Mouse (Mus musculus): ENCODE measurements around the gene Wwc1.

Wwc1 gene

GRCm38 (mm10) chr11:35973135-35973534 lies 7.2 kb downstream of the Wwc1 start:
- DNase-seq (ENCODE audit: extremely low read depth, low read depth) = no peak

GRCm38 (mm10) chr11:35972270-35972931 lies 7.9 kb downstream of the Wwc1 start:
- DNase-seq (ENCODE audit: extremely low read depth, low read depth) = no peak

DNA sequence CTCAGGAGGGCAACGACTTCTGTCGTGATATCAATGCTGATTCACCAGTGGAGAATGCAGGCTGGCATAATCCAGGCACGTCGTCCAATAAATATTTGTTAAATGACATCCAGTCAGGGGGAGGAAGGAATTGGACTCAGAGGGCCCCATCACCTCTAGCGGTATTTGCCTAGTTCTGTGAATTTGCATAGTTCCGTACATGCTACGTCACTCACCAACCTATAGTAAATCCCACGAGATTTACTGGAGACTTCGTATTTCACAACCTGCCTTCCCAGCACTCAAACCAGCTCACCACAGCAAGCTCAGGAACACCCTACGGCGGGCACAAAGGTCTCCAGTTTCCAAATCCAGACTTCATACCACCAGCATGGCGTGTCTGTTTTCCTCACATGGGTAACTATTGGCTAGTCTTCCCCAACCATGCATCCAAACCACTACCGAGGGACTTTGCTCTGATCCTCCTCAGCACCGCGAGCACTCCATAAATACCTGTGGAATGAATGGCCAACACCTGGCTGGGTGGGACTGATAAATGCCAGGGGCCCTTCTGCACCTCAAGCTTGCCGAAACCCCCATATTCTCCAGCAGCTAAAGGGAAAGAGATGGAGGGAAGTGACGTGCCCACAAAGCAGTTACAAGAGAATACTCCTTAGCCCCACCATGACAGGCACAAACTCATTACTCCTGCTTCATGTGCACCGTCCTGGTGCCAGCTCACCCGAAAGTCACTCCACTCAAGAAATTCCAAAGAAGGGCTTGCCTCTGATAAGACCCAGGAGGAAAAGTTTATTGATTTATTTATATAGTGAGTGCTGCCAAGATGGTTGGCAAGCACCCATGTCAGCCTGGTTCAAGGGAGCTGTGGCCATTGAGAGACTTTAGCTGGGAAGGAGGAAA lies 9.3 kb downstream of the Wwc1 start:
- DNase-seq (ENCODE audit: extremely low read depth, low read depth) = no peak

GRCm38 (mm10) chr11:35968291-35968690 lies 12.0 kb downstream of the Wwc1 start:
- no peak for DNase-seq (ENCODE audit: extremely low read depth, low read depth)

DNA sequence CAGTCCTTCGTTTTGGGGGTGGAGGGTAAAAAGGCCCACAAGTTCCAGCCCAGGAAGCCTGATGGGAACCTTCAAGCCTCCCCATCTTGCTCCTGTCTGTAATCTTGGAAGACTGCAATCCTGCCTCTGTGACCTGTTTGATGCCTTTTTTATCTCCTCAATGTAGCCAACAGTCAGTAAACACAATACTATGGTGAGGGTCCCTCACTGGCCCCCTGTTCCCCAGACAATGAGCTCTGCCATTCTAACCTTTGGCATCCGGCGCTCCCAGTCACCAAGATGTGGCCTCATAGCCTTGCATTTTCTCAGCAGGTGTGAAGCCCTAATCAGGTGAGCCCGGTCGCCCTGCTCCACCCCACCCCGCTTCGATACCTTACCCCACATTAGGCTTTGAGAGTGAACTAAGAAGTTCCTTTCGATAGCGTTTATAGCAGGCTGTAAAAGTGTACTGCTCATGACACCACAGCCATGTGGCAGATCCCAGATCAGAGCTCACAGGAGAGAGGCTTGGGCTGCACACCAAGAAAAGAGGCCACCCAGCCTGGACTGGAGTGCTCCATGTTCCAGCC lies 16.3 kb downstream of the Wwc1 start:
- DNase-seq (ENCODE audit: extremely low read depth, low read depth) = no peak

DNA sequence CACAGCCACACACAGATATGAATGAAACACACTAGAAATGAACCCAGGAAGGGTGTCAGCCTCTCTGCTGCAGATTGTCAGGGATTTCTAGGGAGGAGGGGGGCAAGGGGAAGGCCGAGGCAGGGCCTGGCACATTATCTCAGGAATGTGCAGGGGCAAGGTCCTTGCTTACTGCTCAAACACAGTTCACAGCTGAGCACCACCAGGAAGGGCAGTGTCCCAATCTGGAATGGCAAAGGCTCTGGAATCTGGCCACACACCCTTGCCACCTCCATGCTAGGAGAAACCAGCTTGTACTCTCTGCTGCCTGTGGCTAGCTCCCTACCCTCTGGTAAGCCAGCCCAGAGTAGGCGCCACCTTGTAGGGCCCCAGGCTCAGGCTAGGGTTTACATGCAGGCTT lies 16.8 kb downstream of the Wwc1 start:
- DNase-seq (ENCODE audit: extremely low read depth, low read depth) = no peak

GRCm38 (mm10) chr11:35962431-35962830 lies 17.9 kb downstream of the Wwc1 start:
- DNase-seq (ENCODE audit: extremely low read depth, low read depth) = no peak

DNA sequence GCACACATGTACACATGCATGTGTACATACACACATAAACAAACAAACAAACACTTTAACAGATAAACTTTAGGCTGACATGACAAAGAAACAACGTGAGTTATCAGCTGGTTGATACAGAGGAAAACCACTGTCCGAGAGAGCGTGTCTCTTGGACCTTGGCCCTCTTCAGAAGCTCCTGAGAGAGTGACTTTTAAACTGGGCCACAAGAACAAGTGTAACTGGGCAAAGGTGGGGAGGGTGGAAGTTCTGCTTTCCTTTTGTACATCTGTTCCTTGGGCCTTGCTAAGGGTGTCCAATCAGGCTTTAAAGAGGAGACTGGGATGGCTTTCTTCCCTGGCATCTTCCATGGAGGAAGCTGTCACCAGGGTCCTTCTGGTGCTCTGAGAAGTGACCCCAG lies 21.1 kb downstream of the Wwc1 start:
- no peak for DNase-seq (ENCODE audit: extremely low read depth, low read depth)

DNA sequence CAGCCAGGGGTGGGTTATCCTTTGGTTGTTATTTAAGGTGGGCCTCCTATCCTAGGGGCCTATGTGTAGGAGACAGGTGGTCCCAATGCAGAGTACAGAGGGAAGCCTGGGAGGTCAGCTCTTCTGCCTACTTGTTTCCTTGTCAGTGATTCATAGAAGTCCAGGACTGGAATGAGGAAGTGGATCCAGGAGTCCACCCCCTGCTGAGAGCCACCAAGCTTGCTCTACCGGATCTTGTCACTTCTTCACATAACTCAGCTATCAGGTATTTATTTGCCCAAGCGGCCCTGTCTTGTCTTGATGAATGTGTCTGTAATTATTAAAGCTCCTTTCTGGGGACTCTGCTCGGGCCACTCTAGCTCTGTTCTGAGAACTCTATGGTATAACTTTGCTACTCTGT lies 24.8 kb downstream of the Wwc1 start:
- no peak for DNase-seq (ENCODE audit: extremely low read depth, low read depth)

- DNase-seq (ENCODE audit: extremely low read depth, low read depth) = no peak
These were observed 27.1 kb downstream of the Wwc1 start for GRCm38 (mm10) chr11:35953179-35953578.

DNA sequence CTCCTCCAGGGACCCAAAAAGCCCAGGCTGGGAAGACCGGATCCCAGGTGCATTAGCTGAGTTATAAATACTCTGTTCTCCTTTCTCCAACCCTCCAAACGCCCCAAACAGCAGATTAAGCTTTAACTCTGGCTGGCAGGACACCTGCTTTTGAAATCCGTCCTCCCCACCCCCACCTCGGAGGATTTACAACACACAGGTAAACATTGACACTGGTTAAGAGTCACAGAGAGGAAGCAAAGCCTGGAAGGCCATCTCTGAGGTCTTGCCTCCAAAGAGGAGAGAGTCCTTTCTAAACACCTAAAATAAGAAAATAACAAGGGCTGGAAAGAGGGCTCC lies 28.6 kb downstream of the Wwc1 start:
- no peak for DNase-seq (ENCODE audit: extremely low read depth, low read depth)

GRCm38 (mm10) chr11:35951058-35951726 lies 29.1 kb downstream of the Wwc1 start:
- DNase-seq (ENCODE audit: extremely low read depth, low read depth) = no peak

GRCm38 (mm10) chr11:35950466-35950865 lies 29.9 kb downstream of the Wwc1 start:
- DNase-seq (ENCODE audit: extremely low read depth, low read depth) = no peak

DNA sequence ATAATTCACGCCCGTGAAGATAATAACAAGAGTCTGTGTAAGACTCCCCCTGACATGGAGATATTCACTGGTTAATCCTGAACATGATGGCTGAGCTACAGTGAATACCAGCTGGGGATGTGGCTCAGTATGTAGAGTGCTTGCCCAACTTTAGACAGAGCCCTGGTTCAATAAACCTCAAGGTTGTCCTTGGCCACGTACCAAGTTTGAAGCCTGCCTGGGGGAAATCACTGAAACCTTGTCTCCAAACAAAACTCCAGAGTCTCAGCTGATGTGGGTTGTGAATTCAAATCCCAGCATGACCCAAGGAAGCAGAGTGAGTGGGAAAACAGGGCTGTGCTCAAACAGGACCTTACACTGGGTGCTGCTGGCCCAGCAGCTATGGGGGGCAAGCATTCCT lies 30.3 kb downstream of the Wwc1 start:
- no peak for DNase-seq (ENCODE audit: extremely low read depth, low read depth)

DNA sequence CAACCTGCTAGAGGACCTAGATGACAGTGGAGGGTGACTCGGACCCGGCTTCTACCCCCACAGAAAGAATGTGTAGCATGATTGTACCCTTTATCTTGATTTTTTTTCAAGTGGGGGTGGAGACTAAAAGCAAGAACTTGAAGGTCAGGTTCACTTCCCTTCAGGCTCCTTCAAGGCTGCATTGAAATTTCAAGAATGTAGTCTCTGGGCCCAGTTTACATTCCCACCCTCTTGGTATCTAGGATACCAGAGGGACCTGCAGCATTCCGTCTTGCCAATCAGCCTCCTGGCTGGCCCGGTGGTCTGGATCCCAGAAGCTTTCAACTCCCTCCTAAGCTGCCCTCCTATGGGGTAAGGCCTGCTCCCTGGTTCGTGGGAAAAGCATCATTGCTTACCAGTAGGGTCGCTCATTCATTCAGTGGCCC lies 31.9 kb downstream of the Wwc1 start:
- no peak for DNase-seq (ENCODE audit: extremely low read depth, low read depth)

DNA sequence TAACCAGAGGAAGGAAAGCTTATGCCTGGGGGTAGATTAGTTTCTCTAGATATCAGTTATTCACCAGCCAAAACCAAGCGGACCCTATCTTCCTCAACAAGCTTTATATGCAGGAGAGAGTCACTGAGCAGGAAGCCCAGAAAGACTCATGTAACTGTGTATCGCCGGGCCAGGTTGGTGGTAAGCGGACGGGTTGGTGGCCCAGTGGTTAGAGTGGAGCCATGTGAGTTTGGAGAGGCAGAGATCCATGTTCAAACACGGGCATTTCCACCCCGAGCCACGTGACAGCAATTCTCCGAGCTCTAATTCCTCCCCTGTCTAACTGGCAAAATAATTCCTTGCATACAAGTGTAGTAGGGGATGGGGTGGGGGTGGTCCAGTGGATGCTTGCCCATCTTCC lies 32.4 kb downstream of the Wwc1 start:
- no peak for DNase-seq (ENCODE audit: extremely low read depth, low read depth)

DNA sequence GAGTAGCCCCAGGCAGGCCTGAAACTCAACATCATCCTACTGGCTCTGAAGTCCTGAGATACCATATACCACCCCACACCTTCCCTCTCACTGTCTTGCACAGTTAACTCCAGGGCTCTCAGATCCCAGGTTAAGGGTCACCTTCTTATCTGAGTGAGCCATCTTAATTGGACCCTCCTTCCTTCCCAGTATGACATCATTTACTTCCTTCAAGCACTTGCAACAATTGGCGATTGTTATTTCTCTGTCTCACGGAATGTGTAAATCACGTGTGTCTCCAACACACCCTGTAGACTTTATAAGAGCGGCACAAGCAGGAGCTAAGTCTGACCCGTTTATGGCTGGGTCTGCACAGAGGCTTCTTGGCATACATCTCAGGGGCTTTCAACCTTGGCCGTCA lies 35.1 kb downstream of the Wwc1 start:
- no peak for DNase-seq (ENCODE audit: extremely low read depth, low read depth)

- no peak for DNase-seq (ENCODE audit: extremely low read depth, low read depth)
These were observed 38.7 kb downstream of the Wwc1 start for GRCm38 (mm10) chr11:35941641-35942040.

GRCm38 (mm10) chr11:35941064-35941463 lies 39.3 kb downstream of the Wwc1 start:
- no peak for DNase-seq (ENCODE audit: extremely low read depth, low read depth)

DNA sequence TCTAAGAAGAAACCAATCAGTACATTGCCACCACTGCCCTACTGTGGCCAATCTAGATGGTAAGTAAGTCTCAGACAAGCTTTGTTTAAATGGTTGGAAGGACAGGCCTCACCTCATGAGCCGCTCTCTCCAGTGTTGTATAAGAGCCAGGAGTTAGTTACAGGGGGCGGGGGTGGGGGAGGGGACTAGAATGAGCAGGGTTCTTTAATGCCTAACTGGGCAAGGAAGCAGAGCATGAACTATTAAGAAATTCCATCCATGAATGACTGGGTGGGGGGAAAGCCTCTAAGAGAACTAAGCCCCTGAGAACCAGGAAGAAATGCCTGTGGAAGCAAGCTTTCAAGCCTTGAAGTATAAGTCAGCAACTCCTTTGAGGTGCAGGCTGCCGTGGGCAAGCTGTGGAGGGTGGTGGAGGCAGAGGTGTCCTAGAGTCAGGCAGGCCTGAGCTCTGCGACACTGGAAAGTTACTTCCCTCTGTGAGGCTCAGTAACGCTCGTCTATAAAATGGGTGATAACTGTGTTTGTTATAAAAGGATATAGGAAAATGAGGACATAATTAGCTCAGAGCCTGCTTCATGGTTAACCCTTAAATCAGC lies 41.4 kb downstream of the Wwc1 start:
- no peak for DNase-seq (ENCODE audit: extremely low read depth, low read depth)

DNA sequence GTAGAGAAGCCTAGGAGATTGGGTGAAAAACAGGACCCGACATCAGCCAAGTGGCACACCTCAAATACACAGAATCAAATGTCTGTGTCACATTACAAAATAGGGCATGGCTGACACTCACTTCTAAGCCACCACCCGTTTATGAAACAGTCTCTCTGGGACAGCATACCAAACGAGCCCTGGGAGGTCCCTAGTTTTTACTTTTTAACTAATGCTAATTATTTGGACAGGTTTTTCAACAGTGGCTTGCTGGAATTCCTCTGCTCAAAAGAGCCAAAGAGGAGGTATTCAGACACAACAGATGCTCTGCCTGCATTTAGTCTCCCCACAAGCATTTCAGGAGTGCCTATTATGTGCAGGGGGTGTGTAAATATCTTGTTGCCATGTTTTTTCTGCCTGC lies 44.7 kb downstream of the Wwc1 start:
- no peak for DNase-seq (ENCODE audit: extremely low read depth, low read depth)

DNA sequence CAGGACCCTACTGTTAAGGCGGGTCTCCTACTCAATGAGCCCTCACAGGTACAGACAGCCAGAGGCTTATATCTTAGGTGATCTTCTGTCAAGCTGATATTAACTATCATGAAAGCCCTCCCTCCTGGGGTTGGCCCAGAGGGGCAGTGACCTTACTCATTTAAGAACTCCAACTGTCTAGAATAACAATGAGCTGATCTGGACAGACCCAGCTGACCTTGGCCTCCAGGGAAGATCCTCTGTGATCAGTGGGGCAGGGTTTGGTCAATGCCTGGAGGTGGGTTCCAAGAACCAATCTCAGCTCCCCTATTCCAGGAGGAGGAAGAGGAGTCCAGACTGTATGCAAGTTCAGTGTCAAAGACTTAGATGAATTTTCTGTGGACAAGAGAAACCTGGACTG lies 45.2 kb downstream of the Wwc1 start:
- no peak for DNase-seq (ENCODE audit: extremely low read depth, low read depth)

Data from MEL-GATA-1-ER (cell line).